In the genomic region with DNA sequence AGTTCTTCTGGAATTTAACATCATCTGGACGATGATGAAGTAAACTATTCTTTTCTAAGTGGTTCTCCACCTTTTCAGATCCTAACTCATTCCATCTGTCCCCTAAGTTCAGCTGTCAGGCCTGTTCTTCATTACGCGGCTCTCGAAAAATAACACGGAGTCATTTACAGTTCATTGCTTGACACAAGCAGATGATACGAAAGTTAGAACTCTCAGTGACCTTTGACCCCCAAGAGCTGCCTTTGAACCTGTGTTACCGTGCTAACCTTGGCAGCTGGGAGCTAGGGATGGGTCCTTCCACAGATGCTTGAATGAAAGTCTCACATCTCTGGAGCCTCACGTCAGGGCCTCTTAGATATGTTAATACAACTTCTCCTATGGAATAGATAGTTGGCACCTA, we compare ENCODE assay signal across 22 mouse cellular contexts. TPM values are rescaled to one million over a fixed set of nuclear protein-coding genes. Genes with fewer than 3 reads are reported as not detected.
DNase-seq lines count a peak whose midpoint lies in the region; ATAC-seq and TF ChIP-seq lines count a peak whose summit lies in the region.
"Had no signal": no experiment of that assay in that cellular context is flagged by ENCODE, and none has a peak within 500 bp of the region (broad histone marks: within the 10 kb centered on the region; RNA-seq: fewer than 3 reads in every experiment).

No protein-coding gene starts in this region.

- H3K36me3 ChIP-seq in forebrain, embryonic 10.5 days (replicated peaks): no peaks in the 10 kb centered on the region
- H3K36me3 ChIP-seq in forebrain, embryonic 13.5 days (ENCODE audit: poor library complexity, severe bottlenecking): no peaks in the 10 kb centered on the region
- H3K36me3 ChIP-seq in kidney, adult 2 months (ENCODE audit: control insufficient read depth, insufficient read depth, low read length): no peaks in the 10 kb centered on the region
- no peaks in the 10 kb centered on the region for H3K36me3 ChIP-seq in limb, embryonic 10.5 days

- peak; percentile 26 for DNase-seq in forebrain, embryonic 10.5 days (ENCODE audit: extremely low spot score, low spot score)
- peak; percentile 17 for DNase-seq in kidney, adult 2 months
- DNase-seq in kidney, adult 8-10 months: no peak
- peak; percentile 81 for DNase-seq in embryo, embryonic 11 days
- DNase-seq in limb, embryonic 10.5 days (ENCODE audit: low spot score): peak; percentile 68
- DNase-seq in layer of hippocampus, adult 9-10 months (ENCODE audit: low spot score): no peak
- DNase-seq in cerebellum, postnatal 10 days: no peak
- DNase-seq: adrenal gland, postnatal 10 days; cerebellum, adult 8-10 months; forebrain, postnatal 0 days; gastrocnemius, postnatal 36 days; kidney, postnatal 4 days; layer of hippocampus, adult 9-11 months; liver, postnatal 0 days; right cerebral cortex, postnatal 14 days; spleen, adult 18-20 months; thymus, postnatal 14 days had no signal

- 0 out of 2 replicates have a peak, but pooled peaks cover 4% of the 10 kb centered on the region for H3K27me3 ChIP-seq in forebrain, embryonic 10.5 days (ENCODE audit: poor library complexity, severe bottlenecking)
- no peaks in the 10 kb centered on the region for H3K27me3 ChIP-seq in forebrain, embryonic 13.5 days
- H3K27me3 ChIP-seq in kidney, adult 2 months (replicated peaks; ENCODE audit: control insufficient read depth, insufficient read depth, low read length): no peaks in the 10 kb centered on the region
- no peaks in the 10 kb centered on the region for H3K27me3 ChIP-seq in limb, embryonic 10.5 days (ENCODE audit: low read depth, poor library complexity, severe bottlenecking)

- WGBS in forebrain, embryonic 10.5 days: 68% methylated on average over 8 of the region's 8 CpGs
- WGBS in forebrain, embryonic 13.5 days: 78% methylated on average over 8 of the region's 8 CpGs
- WGBS in kidney, adult 2 months: 59% methylated on average over 8 of the region's 8 CpGs
- WGBS in limb, embryonic 10.5 days: 16% methylated on average over 8 of the region's 8 CpGs

- no peak overlapping the region for H3K4me3 ChIP-seq in forebrain, embryonic 10.5 days
- H3K4me3 ChIP-seq in forebrain, embryonic 13.5 days: no peak overlapping the region
- H3K4me3 ChIP-seq in kidney, adult 2 months (ENCODE audit: insufficient read depth, low read depth, low read length): no peak overlapping the region
- H3K4me3 ChIP-seq in limb, embryonic 10.5 days: no peak overlapping the region

- ATAC-seq in forebrain, embryonic 13.5 days: no peak
- ATAC-seq: activated CD4-positive, CD25-positive, alpha-beta regulatory T cell, adult 4 months; forebrain, postnatal 0 days; liver, postnatal 0 days; lung, postnatal 0 days had no signal

- TF ChIP-seq CTCF in kidney, adult 2 months (conservative IDR thresholded peaks at IDR 0.05; ENCODE audit: insufficient read depth, insufficient read length, low read depth, low read length): no peak

- no peak overlapping the region for H3K27ac ChIP-seq in forebrain, embryonic 10.5 days
- H3K27ac ChIP-seq in forebrain, embryonic 13.5 days: no peak overlapping the region
- no peak overlapping the region for H3K27ac ChIP-seq in kidney, adult 2 months (ENCODE audit: insufficient read depth, low read depth, low read length)
- no peak overlapping the region for H3K27ac ChIP-seq in limb, embryonic 10.5 days
- H3K27ac ChIP-seq: macrophage had no signal

- no peak overlapping the region for H3K9ac ChIP-seq in forebrain, embryonic 13.5 days
- H3K9ac ChIP-seq: forebrain, postnatal 0 days; liver, postnatal 0 days had no signal

- H3K9me3 ChIP-seq in forebrain, embryonic 10.5 days: no peaks in the 10 kb centered on the region
- H3K9me3 ChIP-seq in forebrain, embryonic 13.5 days (replicated peaks): no peaks in the 10 kb centered on the region
- H3K9me3 ChIP-seq in limb, embryonic 10.5 days (replicated peaks): no peaks in the 10 kb centered on the region

- TF ChIP-seq POLR2A in kidney, adult 2 months (IDR thresholded peaks at IDR 0.05; ENCODE audit: low read depth, low read length): no peak

- peaks cover 14% of the 10 kb centered on the region for H3K4me1 ChIP-seq in forebrain, embryonic 10.5 days
- peaks cover 8% of the 10 kb centered on the region for H3K4me1 ChIP-seq in forebrain, embryonic 13.5 days
- H3K4me1 ChIP-seq in kidney, adult 2 months (ENCODE audit: control insufficient read depth, insufficient read depth, low read length): no peaks in the 10 kb centered on the region
- H3K4me1 ChIP-seq in limb, embryonic 10.5 days: peaks cover 42% of the 10 kb centered on the region

- H3K4me2 ChIP-seq in forebrain, embryonic 13.5 days: no peak overlapping the region
- H3K4me2 ChIP-seq: liver, embryonic 11.5 days had no signal

RNA-seq across cellular contexts. Expression of a gene that starts 46.8 kb away (rescaled TPM):
- polyA plus RNA-seq in forebrain, embryonic 10.5 days (2016; fragmentation: Nextera tagmentation; extraction: Ambion mirVana): 0.72 and 0.90 TPM in 2 replicates
- polyA plus RNA-seq in forebrain, embryonic 13.5 days (2015; fragmentation: Nextera tagmentation; extraction: Ambion mirVana): 2.4 and 2.8 TPM in 2 replicates
- 1.5 and 1.9 TPM in 2 replicates for polyA plus RNA-seq in kidney, adult 2 months (2012; rRNA removed)
- polyA plus RNA-seq in limb, embryonic 10.5 days (2016; fragmentation: Nextera tagmentation; extraction: Ambion mirVana): 0.68 and 1.0 TPM in 2 replicates
- polyA plus RNA-seq: activated CD4-positive, CD25-positive, alpha-beta regulatory T cell, adult 4 months; macrophage had no signal

RNA-seq across cellular contexts. Expression of a gene that starts 57.0 kb away (rescaled TPM):
- polyA plus RNA-seq in forebrain, embryonic 10.5 days (2016; fragmentation: Nextera tagmentation; extraction: Ambion mirVana): 3.3 and 4.7 TPM in 2 replicates
- 5.5 and 9.8 TPM in 2 replicates for polyA plus RNA-seq in forebrain, embryonic 13.5 days (2015; fragmentation: Nextera tagmentation; extraction: Ambion mirVana)
- polyA plus RNA-seq in kidney, adult 2 months (2012; rRNA removed): 6.2 and 6.8 TPM in 2 replicates
- polyA plus RNA-seq in limb, embryonic 10.5 days (2016; fragmentation: Nextera tagmentation; extraction: Ambion mirVana): 0.15 and 0.16 TPM in 2 replicates
- polyA plus RNA-seq: activated CD4-positive, CD25-positive, alpha-beta regulatory T cell, adult 4 months had no signal

Comparison
In these comparisons a context has a peak if more than half of its experiments do, and no peak if none do; other contexts are left out.
1. DNase-seq: peak in forebrain, embryonic 10.5 days (single experiment), kidney, adult 2 months (single experiment), embryo, embryonic 11 days (single experiment) and limb, embryonic 10.5 days (single experiment); none in kidney, adult 8-10 months (0 of 2), layer of hippocampus, adult 9-10 months (single experiment) and cerebellum, postnatal 10 days (0 of 2).